11 mouse cellular contexts compared by ENCODE assay signal in genomic region chr2:6546462-6547138, GRCm38 (mm10).
DNase-seq lines count a peak whose midpoint lies in the region; ATAC-seq and TF ChIP-seq lines count a peak whose summit lies in the region.
"Had no signal": no experiment of that assay in that cellular context is flagged by ENCODE, and none has a peak within 500 bp of the region (broad histone marks: within the 10 kb centered on the region; RNA-seq: fewer than 3 reads in every experiment).

No protein-coding gene starts in this region.

- TF ChIP-seq POLR2A in kidney, adult 2 months (IDR thresholded peaks at IDR 0.05; ENCODE audit: low read depth, low read length), result no peak

- 49% methylated on average over 14 of the region's 14 CpGs for WGBS in kidney, embryonic 15.5 days
- WGBS in kidney, adult 2 months, result 57% methylated on average over 14 of the region's 14 CpGs
- 44% methylated on average over 14 of the region's 14 CpGs for WGBS in forebrain, embryonic 10.5 days
- 15% methylated on average over 14 of the region's 14 CpGs for WGBS in hindbrain, embryonic 14.5 days
- WGBS in neural tube, embryonic 14.5 days, result 23% methylated on average over 14 of the region's 14 CpGs

- ATAC-seq in kidney, embryonic 15.5 days (replicated peaks; ENCODE audit: low FRiP score), result peak; percentile 71; the same call in 1 of the 2 replicates
- peak; percentile 32; the same call in 1 of the 2 replicates for ATAC-seq in hindbrain, embryonic 14.5 days (ENCODE audit: low FRiP score)
- peak; percentile 83 for ATAC-seq in neural tube, embryonic 14.5 days (ENCODE audit: low read depth)

- peaks cover 11% of the 10 kb centered on the region for H3K4me1 ChIP-seq in kidney, embryonic 15.5 days
- H3K4me1 ChIP-seq in kidney, adult 2 months (ENCODE audit: control insufficient read depth, insufficient read depth, low read length), result 0 out of 2 replicates have a peak, but pooled peaks cover 2% of the 10 kb centered on the region
- H3K4me1 ChIP-seq in forebrain, embryonic 10.5 days, result peaks cover 32% of the 10 kb centered on the region
- H3K4me1 ChIP-seq in hindbrain, embryonic 14.5 days (replicated peaks; ENCODE audit: control insufficient read depth, insufficient read depth, low read length), result peaks cover 20% of the 10 kb centered on the region
- H3K4me1 ChIP-seq in neural tube, embryonic 14.5 days (ENCODE audit: control insufficient read depth, insufficient read depth, low read length), result 0 out of 2 replicates have a peak, but pooled peaks cover 5% of the 10 kb centered on the region

- no peaks in the 10 kb centered on the region for H3K27me3 ChIP-seq in kidney, embryonic 15.5 days
- no peaks in the 10 kb centered on the region for H3K27me3 ChIP-seq in kidney, adult 2 months (replicated peaks; ENCODE audit: control insufficient read depth, insufficient read depth, low read length)
- no peaks in the 10 kb centered on the region for H3K27me3 ChIP-seq in forebrain, embryonic 10.5 days (ENCODE audit: poor library complexity, severe bottlenecking)
- no peaks in the 10 kb centered on the region for H3K27me3 ChIP-seq in hindbrain, embryonic 14.5 days (ENCODE audit: control insufficient read depth, insufficient read depth, low read length)
- H3K27me3 ChIP-seq in neural tube, embryonic 14.5 days (ENCODE audit: control insufficient read depth, insufficient read depth, low read length), result no peaks in the 10 kb centered on the region

- peak overlapping the region; percentile 60 for H3K27ac ChIP-seq in kidney, embryonic 15.5 days
- no peak overlapping the region for H3K27ac ChIP-seq in kidney, adult 2 months (ENCODE audit: insufficient read depth, low read depth, low read length)
- H3K27ac ChIP-seq in forebrain, embryonic 10.5 days, result peak overlapping the region; percentile 88
- H3K27ac ChIP-seq in hindbrain, embryonic 14.5 days, result peak overlapping the region; percentile 71
- H3K27ac ChIP-seq in neural tube, embryonic 14.5 days (ENCODE audit: low read depth, low read length), result peak overlapping the region; percentile 44; the same call in 1 of the 2 replicates
- H3K27ac ChIP-seq: kidney, postnatal 0 days had no signal

- no peaks in the 10 kb centered on the region for H3K9me3 ChIP-seq in kidney, embryonic 15.5 days (replicated peaks)
- no peaks in the 10 kb centered on the region for H3K9me3 ChIP-seq in forebrain, embryonic 10.5 days
- no peaks in the 10 kb centered on the region for H3K9me3 ChIP-seq in hindbrain, embryonic 14.5 days (ENCODE audit: control insufficient read depth, low read length)
- no peaks in the 10 kb centered on the region for H3K9me3 ChIP-seq in neural tube, embryonic 14.5 days (ENCODE audit: control insufficient read depth, low read length)

- 0 out of 2 replicates have a peak overlapping the region, but pooled peaks have one; percentile 25 for H3K4me2 ChIP-seq in kidney, embryonic 15.5 days
- H3K4me2 ChIP-seq in hindbrain, embryonic 14.5 days (replicated peaks), result no peak overlapping the region
- H3K4me2 ChIP-seq in neural tube, embryonic 14.5 days (ENCODE audit: low read depth, low read length), result no peak overlapping the region

- H3K9ac ChIP-seq in kidney, embryonic 15.5 days, result no peak overlapping the region
- H3K9ac ChIP-seq in hindbrain, embryonic 14.5 days, result peak overlapping the region; percentile 14
- H3K9ac ChIP-seq in neural tube, embryonic 14.5 days (replicated peaks; ENCODE audit: low read depth, low read length), result no peak overlapping the region

- TF ChIP-seq CTCF in kidney, adult 2 months (conservative IDR thresholded peaks at IDR 0.05; ENCODE audit: insufficient read depth, insufficient read length, low read depth, low read length), result no peak

- DNase-seq in kidney, adult 2 months, result no peak
- DNase-seq in forebrain, embryonic 10.5 days (ENCODE audit: extremely low spot score, low spot score), result no peak
- no peak for DNase-seq in hindbrain, embryonic 14.5 days (ENCODE audit: low spot score)
- DNase-seq in urinary bladder, postnatal 25 days (ENCODE audit: low spot score), result no peak
- no peak for DNase-seq in adrenal gland, adult 18-20 months (ENCODE audit: low spot score in 2 of 2)
- DNase-seq in adrenal gland, postnatal 14 days, result no peak
- DNase-seq: adrenal gland, adult 8-10 months; gastrocnemius, postnatal 10 days had no signal

- no peak overlapping the region for H3K4me3 ChIP-seq in kidney, embryonic 15.5 days (replicated peaks)
- no peak overlapping the region for H3K4me3 ChIP-seq in kidney, adult 2 months (ENCODE audit: insufficient read depth, low read depth, low read length)
- H3K4me3 ChIP-seq in forebrain, embryonic 10.5 days, result peak overlapping the region; percentile 18; the same call in 1 of the 2 replicates
- no peak overlapping the region for H3K4me3 ChIP-seq in hindbrain, embryonic 14.5 days (replicated peaks; ENCODE audit: low read length)
- no peak overlapping the region for H3K4me3 ChIP-seq in neural tube, embryonic 14.5 days (ENCODE audit: low read depth, low read length)

- no peaks in the 10 kb centered on the region for H3K36me3 ChIP-seq in kidney, embryonic 15.5 days
- H3K36me3 ChIP-seq in kidney, adult 2 months (ENCODE audit: control insufficient read depth, insufficient read depth, low read length), result no peaks in the 10 kb centered on the region
- H3K36me3 ChIP-seq in forebrain, embryonic 10.5 days (replicated peaks), result peaks cover 4% of the 10 kb centered on the region; the same call in 1 of the 2 replicates
- H3K36me3 ChIP-seq in hindbrain, embryonic 14.5 days (replicated peaks; ENCODE audit: control insufficient read depth, insufficient read depth), result peaks cover 27% of the 10 kb centered on the region
- peaks cover 3% of the 10 kb centered on the region; the same call in 1 of the 2 replicates for H3K36me3 ChIP-seq in neural tube, embryonic 14.5 days (ENCODE audit: control insufficient read depth, insufficient read depth, low read length)

Comparison
In these comparisons a context has a peak if more than half of its experiments do, and no peak if none do; other contexts are left out.
1. ATAC-seq: peak in every context shown above with its lines; median percentile 83 in neural tube, embryonic 14.5 days; 71 in kidney, embryonic 15.5 days; 32 in hindbrain, embryonic 14.5 days.